Mouse (Mus musculus) brown adipose tissue, adult 24 weeks (tissue): Measurements from ENCODE around the gene Fcgr3. TPM values are rescaled to one million over a fixed set of nuclear protein-coding genes. Genes with fewer than 3 reads are reported as not detected.
"Not testable (repeated sequence)": the region's sequence is repeated elsewhere in the genome, so short reads cannot be mapped to it uniquely, and the experiment has no call there.

Experiments
- H3K27ac ChIP-seq: fragments of 200-500 bp; replicated peaks from 2 replicates; pipeline ENCODE4 v1.5.1; 2012; ENCODE audit warnings: low read depth, mild to moderate bottlenecking, low read length
- H3K4me1 ChIP-seq: fragments of 200-500 bp; 2 replicates; pipeline ENCODE4 v1.6.1; 2012; ENCODE audit warnings: low read length, mixed read lengths; ENCODE audit not compliant: control insufficient read depth, insufficient read depth, insufficient read length
- H3K4me3 ChIP-seq: fragments of 200-500 bp; 2 replicates; pipeline ENCODE4 v1.5.1; 2012; ENCODE audit warnings: low read depth, mild to moderate bottlenecking, low read length, moderate library complexity; ENCODE audit not compliant: insufficient read depth
- polyA plus RNA-seq: library from polyadenylated mRNA; stranded (reverse); fragments of >200 nt; gene quantifications from 2 replicates; pipeline ENCODE4 v1.2.4, GENCODE M21; 2012; ENCODE audit not compliant: missing spikeins, insufficient read depth, insufficient read length

The Fcgr3 gene
- polyA plus RNA-seq, 1 experiment, result 17.1 TPM

DNA sequence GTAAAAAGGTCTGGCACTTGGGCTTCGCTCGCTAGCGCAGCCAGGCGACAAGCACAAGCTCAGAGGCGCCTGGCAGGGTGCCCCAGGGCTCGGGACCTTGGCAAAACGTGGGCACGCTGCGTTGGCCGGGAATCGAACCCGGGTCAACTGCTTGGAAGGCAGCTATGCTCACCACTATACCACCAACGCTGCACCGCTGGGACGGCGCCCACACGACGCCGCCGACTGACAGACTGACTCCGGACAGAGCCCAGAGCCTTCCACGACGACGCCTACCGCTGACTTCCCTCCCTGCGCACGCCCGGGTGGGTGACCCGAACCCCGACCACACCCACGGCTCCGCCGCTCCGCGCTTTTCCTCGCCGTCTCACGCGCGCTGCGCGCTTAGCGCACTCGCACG, 7.5 kb upstream of the Fcgr3 start:
- not testable (repeated sequence) for H3K27ac ChIP-seq, H3K4me1 ChIP-seq, H3K4me3 ChIP-seq

DNA sequence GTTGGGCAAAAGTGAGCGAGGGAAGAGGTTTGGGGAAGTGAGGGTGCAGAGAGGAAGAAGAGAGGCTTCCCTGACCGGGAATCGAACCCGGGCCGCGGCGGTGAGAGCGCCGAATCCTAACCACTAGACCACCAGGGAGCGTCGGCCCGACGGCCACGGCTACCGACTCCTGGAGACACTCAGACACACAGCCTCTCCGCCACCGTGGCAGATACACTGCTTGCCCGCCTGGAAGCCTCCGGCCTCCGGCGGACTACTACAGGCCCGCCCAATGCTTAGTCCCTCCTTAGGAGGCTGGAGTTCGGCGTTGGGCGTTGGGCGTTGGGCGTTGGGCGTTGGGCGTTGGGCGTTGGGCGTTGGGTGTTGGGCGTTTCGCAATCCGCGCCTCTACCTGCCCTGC, 7.0 kb upstream of the Fcgr3 start:
- H3K4me1 ChIP-seq, H3K4me3 ChIP-seq, H3K27ac ChIP-seq: not testable (repeated sequence)

- H3K27ac ChIP-seq, H3K4me3 ChIP-seq, H3K4me1 ChIP-seq: not testable (repeated sequence)
These were observed 6.1 kb upstream of the Fcgr3 start for GRCm38 (mm10) chr1:171070879-171071278.

DNA sequence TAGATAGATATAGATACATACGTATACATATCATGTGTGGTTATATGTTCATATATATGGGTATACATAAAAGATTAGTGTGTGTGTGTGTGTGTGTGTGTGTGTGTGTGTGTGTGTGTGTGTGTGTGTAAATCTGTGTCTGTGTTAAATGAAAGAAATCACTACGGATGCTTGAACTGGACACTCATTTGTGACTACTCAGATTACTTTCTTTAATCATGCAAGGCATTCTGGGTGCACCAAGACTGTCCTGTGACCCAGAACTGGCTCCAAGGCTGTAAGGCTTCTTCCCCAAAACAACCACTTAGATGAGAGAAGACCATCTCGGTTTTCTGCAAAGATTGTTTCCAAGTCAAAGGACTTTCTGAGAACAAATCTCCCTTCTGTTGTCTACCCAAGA, 4.8 kb upstream of the Fcgr3 start:
- H3K27ac ChIP-seq, H3K4me1 ChIP-seq, H3K4me3 ChIP-seq: not testable (repeated sequence)

DNA sequence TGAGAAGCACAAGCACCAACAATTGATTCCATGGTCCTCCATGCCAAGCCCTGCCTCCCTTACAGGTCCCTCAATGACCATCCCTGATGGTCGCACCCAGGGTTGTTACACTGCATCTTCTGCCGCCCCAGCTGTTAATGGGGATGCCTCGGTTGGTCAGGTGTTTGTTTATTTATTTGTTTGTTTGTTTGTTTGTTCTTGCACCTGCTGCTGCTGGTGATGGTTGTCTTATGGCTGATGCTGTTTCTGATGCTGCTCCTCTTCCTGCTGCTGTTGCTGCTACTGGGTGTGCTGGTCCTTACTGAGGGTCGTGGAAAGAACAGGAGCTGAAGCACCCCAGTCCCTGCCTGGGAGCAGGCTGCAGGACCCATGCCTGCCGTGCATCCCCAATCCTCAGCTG, 3.2 kb upstream of the Fcgr3 start:
- H3K4me1 ChIP-seq, H3K4me3 ChIP-seq, H3K27ac ChIP-seq: not testable (repeated sequence)

GRCm38 (mm10) chr1:171066583-171066982, 1.8 kb upstream of the Fcgr3 start:
- not testable (repeated sequence) for H3K4me1 ChIP-seq, H3K27ac ChIP-seq, H3K4me3 ChIP-seq

DNA sequence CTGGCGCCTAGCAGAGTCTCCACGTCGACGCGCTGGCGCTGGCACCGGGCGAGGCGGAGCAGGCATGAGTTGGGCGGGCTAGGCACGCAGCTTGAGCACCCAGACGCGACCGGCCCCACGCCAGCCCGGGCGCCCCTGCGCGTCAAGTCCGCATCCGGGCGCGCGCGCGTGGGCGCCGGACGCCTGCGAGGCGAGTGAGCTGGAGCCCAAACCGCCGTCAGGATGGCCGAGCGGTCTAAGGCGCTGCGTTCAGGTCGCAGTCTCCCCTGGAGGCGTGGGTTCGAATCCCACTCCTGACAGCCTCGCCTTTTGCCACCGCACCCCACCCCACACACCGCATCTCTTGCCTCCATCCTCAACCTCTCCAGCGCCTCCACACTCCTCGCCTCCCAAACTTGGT, 1.0 kb upstream of the Fcgr3 start:
- H3K27ac ChIP-seq, H3K4me1 ChIP-seq, H3K4me3 ChIP-seq: not testable (repeated sequence)

DNA sequence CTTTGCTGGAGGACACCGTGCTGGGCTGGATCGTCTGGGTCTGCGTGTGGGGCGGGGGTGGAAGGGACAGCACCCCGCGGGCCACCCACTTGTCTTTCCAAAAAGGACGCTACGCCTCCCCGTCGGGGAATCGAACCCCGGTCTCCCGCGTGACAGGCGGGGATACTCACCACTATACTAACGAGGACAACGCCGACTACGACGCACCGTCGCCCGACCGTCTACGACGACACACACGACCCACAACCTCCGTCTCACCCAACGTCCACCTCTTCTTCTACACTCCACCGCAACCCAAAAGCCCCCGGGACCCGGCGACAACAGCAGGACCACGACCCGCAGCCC, 480 bp upstream of the Fcgr3 start:
- H3K27ac ChIP-seq, H3K4me1 ChIP-seq: not testable (repeated sequence)
- peak overlapping the region; percentile 31 for H3K4me3 ChIP-seq

DNA sequence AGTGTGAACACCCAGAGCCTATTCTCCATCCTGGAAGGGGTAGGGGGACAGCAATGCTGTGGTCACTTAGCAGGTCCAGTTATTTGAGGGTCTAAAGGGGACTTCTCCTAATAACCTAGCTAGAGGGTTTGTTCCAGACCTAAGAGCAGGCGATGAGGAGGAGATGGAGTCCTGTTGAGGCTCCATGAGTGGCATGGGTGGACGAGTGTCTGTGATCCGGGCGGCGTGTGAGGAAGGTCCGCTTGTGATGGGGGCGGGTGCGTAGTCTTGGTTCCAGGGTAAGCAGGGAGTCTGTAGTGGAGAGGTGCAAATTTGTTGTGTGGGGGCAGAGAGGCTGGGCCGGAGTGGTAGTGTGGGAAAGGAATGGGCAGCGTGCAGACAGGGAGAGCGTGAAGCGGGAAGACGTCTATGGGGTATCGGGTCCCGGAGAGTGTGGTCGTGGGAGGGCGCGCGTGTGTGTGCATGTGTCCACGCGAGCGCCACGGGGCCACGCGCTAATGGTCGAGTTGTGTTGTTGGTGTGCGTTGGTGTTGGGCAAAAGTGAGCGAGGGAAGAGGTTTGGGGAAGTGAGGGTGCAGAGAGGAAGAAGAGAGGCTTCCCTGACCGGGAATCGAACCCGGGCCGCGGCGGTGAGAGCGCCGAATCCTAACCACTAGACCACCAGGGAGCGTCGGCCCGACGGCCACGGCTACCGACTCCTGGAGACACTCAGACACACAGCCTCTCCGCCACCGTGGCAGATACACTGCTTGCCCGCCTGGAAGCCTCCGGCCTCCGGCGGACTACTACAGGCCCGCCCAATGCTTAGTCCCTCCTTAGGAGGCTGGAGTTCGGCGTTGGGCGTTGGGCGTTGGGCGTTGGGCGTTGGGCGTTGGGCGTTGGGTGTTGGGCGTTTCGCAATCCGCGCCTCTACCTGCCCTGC, 905 bp downstream of the Fcgr3 start:
- peak overlapping the region; percentile 33 for H3K4me3 ChIP-seq
- not testable (repeated sequence) for H3K27ac ChIP-seq, H3K4me1 ChIP-seq

DNA sequence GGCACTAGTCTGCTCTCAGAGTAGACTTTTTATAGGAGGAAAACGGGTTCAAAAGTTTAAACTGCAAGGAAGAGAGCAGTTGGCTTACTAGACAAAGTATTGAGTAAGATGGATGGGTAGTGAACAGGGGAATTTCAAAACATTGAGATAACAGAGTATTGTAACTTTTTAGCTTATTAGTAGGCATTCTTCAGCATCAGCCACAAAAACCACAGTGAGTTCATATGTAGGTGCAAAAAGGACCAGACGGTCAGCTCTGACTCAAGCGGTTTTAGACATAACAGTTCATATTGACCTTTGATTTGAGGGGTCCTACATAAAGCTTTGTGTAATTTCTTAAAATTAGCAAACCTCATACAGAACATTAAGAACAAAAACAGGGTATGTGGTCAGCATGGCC, 3.2 kb downstream of the Fcgr3 start:
- no peaks in the 10 kb centered on the region for H3K4me1 ChIP-seq
- no peak overlapping the region for H3K27ac ChIP-seq
- no peak overlapping the region for H3K4me3 ChIP-seq

DNA sequence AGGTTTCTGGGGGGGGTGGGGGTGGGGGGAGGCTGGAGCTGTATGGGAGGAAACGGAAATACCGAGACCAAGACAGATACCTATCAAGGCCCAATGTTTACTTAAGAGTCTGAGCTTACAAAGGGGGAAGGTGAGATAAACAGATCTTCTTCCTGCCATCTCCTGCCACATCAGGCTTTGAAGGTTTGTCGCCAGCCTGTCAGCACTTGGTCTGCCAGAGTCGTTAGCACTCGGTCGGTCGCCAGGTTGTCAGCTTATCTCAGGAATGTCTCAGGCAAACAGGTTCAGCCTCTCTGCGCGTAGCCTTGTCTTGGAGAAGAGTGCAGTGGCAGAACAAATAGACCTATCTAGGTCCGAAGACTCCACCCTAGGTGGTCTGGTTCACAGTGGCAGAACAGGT, 4.3 kb downstream of the Fcgr3 start:
- no peaks in the 10 kb centered on the region for H3K4me1 ChIP-seq
- H3K4me3 ChIP-seq, result no peak overlapping the region
- no peak overlapping the region for H3K27ac ChIP-seq

DNA sequence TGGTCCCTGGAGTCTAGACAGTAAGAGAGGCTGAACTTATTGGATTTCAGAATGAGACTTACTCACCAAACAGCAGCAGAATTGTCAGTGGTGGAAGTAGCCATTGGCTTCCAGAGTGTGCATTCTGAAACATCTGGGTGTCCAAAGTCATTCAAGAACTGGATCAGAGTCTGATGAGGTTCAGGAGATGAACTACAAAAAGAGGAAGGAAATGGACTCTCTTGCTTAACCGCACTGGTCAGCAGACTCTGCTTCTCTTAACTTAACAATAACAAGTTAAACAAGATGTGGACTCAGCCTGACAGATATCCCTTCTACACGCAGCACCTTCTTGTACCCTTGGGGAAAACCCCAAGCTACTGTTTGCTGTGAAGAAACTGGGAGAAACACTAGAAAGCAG, 5.5 kb downstream of the Fcgr3 start:
- H3K4me3 ChIP-seq, result peak overlapping the region; percentile 43
- peak overlapping the region; percentile 82 for H3K27ac ChIP-seq
- no peaks in the 10 kb centered on the region for H3K4me1 ChIP-seq

- H3K4me1 ChIP-seq, result no peaks in the 10 kb centered on the region
- H3K4me3 ChIP-seq, result peak overlapping the region; percentile 28; the same call in 1 of the 2 replicates
- peak overlapping the region; percentile 57; the same call in 1 of the 2 replicates for H3K27ac ChIP-seq
These were observed 7.5 kb downstream of the Fcgr3 start for GRCm38 (mm10) chr1:171057253-171057652.

- Histone ChIP-seq H3K27ac (no peak overlapping the region), H3K4me1 (no peaks in the 10 kb centered on the region), H3K4me3 (no peak overlapping the region)
These were observed 11.4 kb downstream of the Fcgr3 start for GRCm38 (mm10) chr1:171053305-171053704.

- Histone ChIP-seq H3K27ac (no peak overlapping the region), H3K4me3 (no peak overlapping the region), H3K4me1 (no peaks in the 10 kb centered on the region)
These were observed 14.0 kb downstream of the Fcgr3 start for GRCm38 (mm10) chr1:171050774-171051173.

DNA sequence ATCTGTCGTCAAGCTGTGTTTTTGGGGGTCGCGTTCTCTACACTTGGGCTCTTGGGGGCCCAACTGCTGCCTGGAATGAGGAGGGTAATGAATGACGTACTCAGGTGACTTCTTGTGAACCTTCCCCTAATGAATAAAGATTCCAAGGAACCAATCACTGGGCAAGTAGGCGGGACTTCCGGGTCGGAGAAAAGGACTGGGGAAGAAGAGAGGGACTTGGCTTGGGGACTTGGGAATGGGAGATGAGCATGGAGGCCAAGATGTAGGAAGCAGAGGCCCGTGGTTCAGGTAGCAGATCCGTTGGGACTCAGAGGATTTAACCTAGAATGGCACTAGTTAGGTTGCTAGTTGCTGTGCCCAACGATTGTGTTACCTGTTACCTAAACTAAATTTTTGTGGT, 15.5 kb downstream of the Fcgr3 start:
- Histone ChIP-seq H3K4me3 (no peak overlapping the region), H3K4me1 (no peaks in the 10 kb centered on the region), H3K27ac (no peak overlapping the region)
